Mouse (Mus musculus): ENCODE data around the gene Eno1.

DNA sequence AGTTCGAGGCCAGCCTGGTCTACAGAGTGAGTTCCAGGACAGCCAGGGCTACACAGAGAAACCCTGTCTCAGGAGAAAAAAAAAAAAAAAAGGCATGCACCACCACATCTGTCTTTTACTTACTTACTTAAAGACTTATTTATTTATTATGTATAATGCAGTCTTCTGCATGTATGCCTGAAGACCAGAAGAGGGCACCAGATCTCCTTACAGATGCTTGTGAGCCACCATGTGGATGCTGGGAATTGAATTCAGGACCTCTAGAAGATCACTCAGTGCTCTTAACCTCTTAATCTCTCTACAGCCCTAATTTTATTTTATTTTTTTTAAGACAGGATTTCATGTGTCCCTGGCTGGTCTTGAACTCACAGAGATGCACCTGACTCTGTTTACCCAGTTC is 18.6 kb upstream of the Eno1 start:
- TF ChIP-seq CTCF (conservative IDR thresholded peaks at IDR 0.05 in 1 of 2, IDR thresholded peaks at IDR 0.05 in 1 of 2; ENCODE audit: low read depth in 2 of 2, low read length in 2 of 2) (peak in 1 of 2 experiments; percentile 58; a peak in 2 of 4 replicates), MAFK (IDR thresholded peaks at IDR 0.05; ENCODE audit: insufficient replicate concordance, low read length) (no peak), POLR2A (IDR thresholded peaks at IDR 0.05; ENCODE audit: low read depth, low read length) (no peak), GABPA (IDR thresholded peaks at IDR 0.05; ENCODE audit: insufficient replicate concordance, low read depth, low read length) (no peak), EP300 (IDR thresholded peaks at IDR 0.05; ENCODE audit: low read length) (no peak), ELF1 (IDR thresholded peaks at IDR 0.05; ENCODE audit: low read depth, low read length) (no peak), E2F4 (IDR thresholded peaks at IDR 0.05; ENCODE audit: insufficient replicate concordance, low read depth, low read length) (no peak), HCFC1 (IDR thresholded peaks at IDR 0.05; ENCODE audit: low read depth, low read length) (no peak), USF1 (IDR thresholded peaks at IDR 0.05; ENCODE audit: low read depth, low read length) (no peak), MEF2A (IDR thresholded peaks at IDR 0.05; ENCODE audit: borderline replicate concordance, low read depth, low read length) (no peak)

All from CH12.LX (cell line).